ENCODE assay signal across 12 mouse cellular contexts in the genomic region with DNA sequence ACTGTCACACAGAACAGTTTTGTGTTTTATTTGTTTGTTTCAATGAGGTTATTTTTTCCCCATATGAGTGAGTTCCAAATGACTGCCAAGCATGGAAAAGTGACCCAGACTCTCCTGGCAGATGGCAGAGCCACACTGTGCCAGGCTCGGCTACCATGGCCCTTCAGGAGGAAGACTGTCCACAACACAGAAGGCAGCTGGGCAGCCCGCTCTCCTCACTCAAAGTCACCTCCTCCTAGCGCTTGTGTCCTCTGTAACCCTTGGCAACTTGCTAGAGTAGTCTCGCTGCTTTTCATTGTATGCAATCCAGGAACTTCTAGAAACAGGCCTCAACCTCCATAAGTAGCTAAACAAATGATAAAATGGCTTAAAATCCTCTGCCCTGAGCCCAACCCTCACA.
DNase-seq lines count a peak whose midpoint lies in the region; ATAC-seq and TF ChIP-seq lines count a peak whose summit lies in the region.
"Had no signal": no experiment of that assay in that cellular context is flagged by ENCODE, and none has a peak within 500 bp of the region (broad histone marks: within the 10 kb centered on the region; RNA-seq: fewer than 3 reads in every experiment).

No protein-coding gene starts in this region.

- no peaks in the 10 kb centered on the region for H3K27me3 ChIP-seq in midbrain, embryonic 11.5 days (ENCODE audit: control insufficient read depth, insufficient read depth, low read length)
- no peaks in the 10 kb centered on the region for H3K27me3 ChIP-seq in midbrain, embryonic 14.5 days (ENCODE audit: control insufficient read depth, insufficient read depth, low read length)
- H3K27me3 ChIP-seq in kidney, embryonic 15.5 days: no peaks in the 10 kb centered on the region
- H3K27me3 ChIP-seq: heart, embryonic 15.5 days; megakaryocyte, embryonic 14.5 days had no signal

- no peak for ATAC-seq in midbrain, embryonic 11.5 days (ENCODE audit: low FRiP score)
- no peak for ATAC-seq in midbrain, embryonic 14.5 days (ENCODE audit: low FRiP score, low TSS enrichment)
- ATAC-seq in kidney, embryonic 15.5 days (replicated peaks; ENCODE audit: low FRiP score): no peak
- ATAC-seq: intestine, embryonic 16.5 days; liver, postnatal 0 days had no signal

- no peaks in the 10 kb centered on the region for H3K36me3 ChIP-seq in midbrain, embryonic 11.5 days (ENCODE audit: control insufficient read depth, insufficient read depth, low read length)
- H3K36me3 ChIP-seq in midbrain, embryonic 14.5 days (ENCODE audit: control insufficient read depth, insufficient read depth, low read length): no peaks in the 10 kb centered on the region
- no peaks in the 10 kb centered on the region for H3K36me3 ChIP-seq in kidney, embryonic 15.5 days
- H3K36me3 ChIP-seq: heart, embryonic 15.5 days had no signal

- no peak overlapping the region for H3K9ac ChIP-seq in midbrain, embryonic 11.5 days (ENCODE audit: low read length)
- H3K9ac ChIP-seq in midbrain, embryonic 14.5 days (replicated peaks; ENCODE audit: low read length): no peak overlapping the region
- no peak overlapping the region for H3K9ac ChIP-seq in kidney, embryonic 15.5 days
- H3K9ac ChIP-seq: heart, embryonic 15.5 days; liver, postnatal 0 days had no signal

- no peak for TF ChIP-seq CTCF in gastrocnemius, adult 2 months (IDR thresholded peaks at IDR 0.05)

- H3K4me1 ChIP-seq in midbrain, embryonic 11.5 days (ENCODE audit: control insufficient read depth, insufficient read depth, low read length): no peaks in the 10 kb centered on the region
- H3K4me1 ChIP-seq in midbrain, embryonic 14.5 days (ENCODE audit: control insufficient read depth, insufficient read depth, low read length): no peaks in the 10 kb centered on the region
- no peaks in the 10 kb centered on the region for H3K4me1 ChIP-seq in kidney, embryonic 15.5 days
- H3K4me1 ChIP-seq: heart, embryonic 15.5 days; megakaryocyte, embryonic 14.5 days had no signal

- no peak overlapping the region for H3K4me3 ChIP-seq in midbrain, embryonic 11.5 days (ENCODE audit: low read depth, low read length)
- no peak overlapping the region for H3K4me3 ChIP-seq in midbrain, embryonic 14.5 days (replicated peaks; ENCODE audit: low read depth, low read length)
- H3K4me3 ChIP-seq in kidney, embryonic 15.5 days (replicated peaks): no peak overlapping the region
- no peak overlapping the region for H3K4me3 ChIP-seq in gastrocnemius, adult 2 months
- H3K4me3 ChIP-seq: heart, embryonic 15.5 days had no signal

- H3K4me2 ChIP-seq in midbrain, embryonic 11.5 days: no peak overlapping the region
- no peak overlapping the region for H3K4me2 ChIP-seq in midbrain, embryonic 14.5 days (ENCODE audit: low read length)
- H3K4me2 ChIP-seq in kidney, embryonic 15.5 days: no peak overlapping the region
- H3K4me2 ChIP-seq: heart, embryonic 15.5 days had no signal

- no peaks in the 10 kb centered on the region for H3K9me3 ChIP-seq in midbrain, embryonic 11.5 days (ENCODE audit: control insufficient read depth, low read length)
- no peaks in the 10 kb centered on the region for H3K9me3 ChIP-seq in midbrain, embryonic 14.5 days (ENCODE audit: control insufficient read depth, low read length)
- H3K9me3 ChIP-seq in kidney, embryonic 15.5 days (replicated peaks): no peaks in the 10 kb centered on the region
- H3K9me3 ChIP-seq: heart, embryonic 15.5 days; megakaryocyte, embryonic 14.5 days had no signal

- intact Hi-C loops in gastrocnemius, adult 2 months (cut with DNase I): no loop called here

- no peak overlapping the region for H3K27ac ChIP-seq in midbrain, embryonic 11.5 days (ENCODE audit: low read depth, low read length)
- H3K27ac ChIP-seq in midbrain, embryonic 14.5 days (replicated peaks; ENCODE audit: low read depth, low read length): no peak overlapping the region
- H3K27ac ChIP-seq in kidney, embryonic 15.5 days: no peak overlapping the region
- no peak overlapping the region for H3K27ac ChIP-seq in gastrocnemius, adult 2 months
- H3K27ac ChIP-seq: heart, embryonic 15.5 days had no signal

- peak; percentile 59 for DNase-seq in midbrain, embryonic 11.5 days (ENCODE audit: low spot score, missing footprints)
- no peak for DNase-seq in midbrain, embryonic 14.5 days
- DNase-seq in cerebellum, postnatal 25 days: peak; percentile 13 to 40
- DNase-seq in left cerebral cortex, adult 11 months (ENCODE audit: low spot score): peak; percentile 33
- peak; percentile 63 for DNase-seq in telencephalon, adult 2 months (ENCODE audit: low read depth, low spot score)
- DNase-seq in gastrocnemius, adult 2 months: no peak
- DNase-seq: liver, postnatal 0 days; retina, postnatal 1 day had no signal

- 84% methylated on average over 4 of the region's 4 CpGs for WGBS in midbrain, embryonic 11.5 days
- 84% methylated on average over 4 of the region's 4 CpGs for WGBS in midbrain, embryonic 14.5 days
- WGBS in kidney, embryonic 15.5 days: 85% methylated on average over 4 of the region's 4 CpGs

Comparison
In these comparisons a context has a peak if more than half of its experiments do, and no peak if none do; other contexts are left out.
1. DNase-seq: peak in midbrain, embryonic 11.5 days (single experiment), cerebellum, postnatal 25 days (2 of 2), left cerebral cortex, adult 11 months (single experiment) and telencephalon, adult 2 months (single experiment); none in midbrain, embryonic 14.5 days (single experiment) and gastrocnemius, adult 2 months (single experiment).